Mouse (Mus musculus): ENCODE results near the gene Myl3. TPM values are rescaled to one million over a fixed set of nuclear protein-coding genes. Genes with fewer than 3 reads are reported as not detected.
A peak's percentile ranks its signal among the peaks of the same experiment; 100 is the strongest.

The Myl3 gene
- total RNA-seq, 2 experiments from 2014 or later = 0.87 to 1.1 TPM

DNA sequence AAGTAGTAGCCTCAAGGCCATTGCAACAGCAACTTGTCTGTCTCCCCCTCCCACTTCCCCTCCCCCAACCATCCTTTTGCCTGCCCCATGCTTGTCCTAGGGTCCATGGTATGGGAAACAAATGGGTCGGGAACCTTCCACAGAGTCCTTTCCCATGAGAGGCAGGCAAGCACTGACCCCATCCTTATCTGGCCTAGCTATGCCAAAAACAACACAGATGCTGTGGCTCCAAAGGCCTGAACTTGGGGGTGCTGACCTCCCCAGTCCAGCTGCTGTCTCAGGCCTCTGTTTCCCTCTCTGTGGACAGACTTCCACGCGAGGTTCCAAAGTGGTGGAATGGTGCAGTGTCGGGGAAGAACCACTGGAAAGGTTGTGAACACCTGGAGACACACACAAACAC lies 12.1 kb downstream of the Myl3 start:
- intact Hi-C loops (cut with DNase I) = no loop called here

DNA sequence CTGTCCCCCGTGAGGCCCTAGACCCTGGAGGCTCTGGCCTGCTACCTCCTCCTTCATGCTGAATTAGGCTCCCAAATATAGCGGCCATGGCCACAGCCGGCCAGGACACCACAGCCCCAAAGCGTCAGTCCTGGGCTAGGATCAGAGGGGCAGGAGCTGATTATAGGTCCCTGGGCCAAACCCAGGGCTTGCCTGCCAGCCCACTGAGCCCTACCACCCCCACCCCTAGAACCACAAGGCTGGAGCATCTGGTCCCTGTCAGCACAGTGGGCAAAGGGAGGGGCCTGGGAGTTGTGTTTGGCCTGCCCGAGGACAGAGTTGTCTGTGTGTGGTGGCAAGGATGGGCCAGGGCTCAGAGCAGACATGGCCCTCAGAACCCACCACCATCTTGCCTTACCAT lies 16.2 kb downstream of the Myl3 start:
- intact Hi-C loops (cut with DNase I) = no loop called here
- peak; percentile 13 for DNase-seq

More for the DNA sequence above, 12.1 kb downstream of the Myl3 start:
- DNase-seq = no peak

DNA sequence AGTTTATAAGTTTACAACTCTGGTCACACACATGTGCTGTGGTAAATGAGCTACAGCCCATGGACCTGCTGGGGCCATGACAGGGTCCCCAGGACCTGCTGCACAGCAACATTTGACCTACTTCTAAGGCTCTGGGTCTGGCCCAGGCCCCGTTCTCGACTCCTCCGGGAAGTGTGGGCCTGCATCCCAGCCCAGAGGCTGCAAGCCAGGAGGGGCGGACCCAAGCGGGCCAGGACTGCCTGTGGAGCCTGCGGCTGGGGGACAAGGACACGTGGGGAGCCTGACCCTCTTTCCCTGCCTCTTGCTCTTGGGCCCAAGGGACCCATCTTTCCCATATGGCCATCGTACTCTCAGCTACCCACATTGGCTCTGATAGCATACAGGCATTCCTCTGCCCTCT lies 16.9 kb downstream of the Myl3 start:
- peak; percentile 43 for DNase-seq
- intact Hi-C loops (cut with DNase I) = no loop called here

DNA sequence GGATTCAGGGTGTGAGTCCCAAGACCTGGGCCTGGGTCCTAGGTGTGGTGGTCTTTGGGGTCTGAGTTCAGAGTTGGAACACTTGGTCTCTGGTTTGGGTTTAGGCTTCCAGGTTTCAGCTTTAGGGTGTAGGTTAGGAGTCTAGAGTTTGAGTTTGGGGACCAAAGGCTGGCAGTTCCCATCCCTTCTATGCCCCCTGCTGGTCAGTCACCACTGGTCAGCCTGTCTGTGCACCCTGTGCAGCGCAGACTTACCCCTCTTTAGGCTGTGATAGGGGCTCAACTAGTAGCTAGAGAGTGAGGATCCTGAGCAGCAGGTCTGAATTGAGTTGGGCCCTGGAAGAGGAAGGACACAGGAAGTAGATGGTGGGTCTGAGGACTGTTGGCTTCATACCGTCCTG lies 17.6 kb downstream of the Myl3 start:
- peak; percentile 48 for DNase-seq
- intact Hi-C loops (cut with DNase I) = no loop called here

DNA sequence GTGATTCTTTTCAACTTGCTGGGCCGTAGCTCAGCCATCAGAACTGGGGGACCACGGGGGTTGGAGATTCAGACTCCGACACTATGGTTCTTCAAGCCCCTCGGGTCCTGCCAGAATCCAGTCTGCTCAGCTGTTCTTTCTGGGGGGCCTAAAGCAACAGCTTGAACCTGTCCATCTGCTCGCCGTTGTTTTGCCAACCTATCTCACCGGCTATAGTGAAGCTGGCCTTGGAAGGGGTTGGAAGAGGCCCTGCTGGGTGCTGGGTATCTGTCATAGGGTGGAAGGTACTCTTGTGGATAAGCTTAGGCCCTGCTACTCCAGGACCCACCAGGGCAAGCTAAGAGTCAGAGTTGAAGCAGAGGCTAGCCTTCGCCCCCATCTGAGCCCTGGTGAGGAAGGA lies 19.2 kb downstream of the Myl3 start:
- intact Hi-C loops (cut with DNase I) = no loop called here
- DNase-seq = no peak

DNA sequence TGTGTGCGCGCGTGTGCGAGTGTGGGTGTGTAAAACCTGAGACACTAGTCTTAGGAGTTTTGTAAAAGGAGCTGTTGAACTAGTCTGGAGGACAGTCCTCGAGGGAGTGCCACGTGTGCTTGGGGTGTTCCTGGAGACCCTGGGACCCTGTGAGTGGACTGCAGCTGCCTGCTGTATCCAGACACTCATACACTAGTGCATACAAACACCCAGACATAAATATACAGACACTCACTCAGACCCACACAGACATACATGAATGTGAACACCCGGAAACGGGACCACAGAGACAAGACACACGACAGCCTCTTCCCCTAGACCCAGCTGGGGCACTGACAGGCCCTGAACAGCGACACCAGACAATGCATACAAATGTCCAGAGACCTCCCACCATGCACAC lies 21.1 kb downstream of the Myl3 start:
- intact Hi-C loops (cut with DNase I) = no loop called here

DNA sequence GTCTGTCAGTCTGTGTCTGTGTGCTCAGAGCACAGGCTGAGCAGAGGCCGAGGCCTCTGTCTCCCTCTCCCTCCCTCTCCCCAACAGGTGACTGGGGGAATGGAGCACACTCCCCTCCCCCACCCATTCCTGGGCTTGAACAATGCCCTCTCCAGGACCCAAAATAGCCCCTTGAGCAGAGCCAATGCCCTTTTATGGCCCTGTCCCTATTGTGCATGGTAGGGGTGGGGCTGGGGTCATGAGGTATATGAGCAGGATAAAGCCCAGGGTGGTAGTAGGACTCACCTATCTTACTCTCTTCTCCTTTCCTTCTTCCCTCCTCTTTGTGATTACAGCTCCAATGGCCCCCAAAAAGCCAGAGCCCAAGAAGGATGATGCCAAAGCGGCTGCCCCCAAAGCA lies 21.7 kb downstream of the Myl3 start:
- intact Hi-C loops (cut with DNase I) = no loop called here
- DNase-seq = no peak

More for the DNA sequence above, 21.1 kb downstream of the Myl3 start:
- DNase-seq = no peak

DNA sequence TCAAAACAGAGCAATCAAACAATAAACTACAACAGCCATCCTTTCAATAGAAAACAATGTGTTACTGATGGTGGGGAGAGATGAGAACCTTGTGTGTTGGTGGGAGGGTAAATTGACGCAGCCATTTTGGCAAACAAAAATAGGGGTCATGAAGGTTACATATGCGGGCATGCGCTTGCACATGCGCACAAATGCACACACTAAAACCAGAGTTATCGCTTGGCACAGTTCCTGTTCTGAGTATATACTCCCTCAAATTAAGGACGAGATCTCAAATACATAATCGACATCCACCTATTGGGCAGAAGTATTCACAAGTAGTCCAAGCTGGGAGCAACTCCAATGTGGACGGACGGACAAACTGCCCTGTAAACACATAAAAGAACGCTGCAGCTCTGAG lies 30.7 kb downstream of the Myl3 start:
- no peak for DNase-seq
- intact Hi-C loops (cut with DNase I) = no loop called here

DNA sequence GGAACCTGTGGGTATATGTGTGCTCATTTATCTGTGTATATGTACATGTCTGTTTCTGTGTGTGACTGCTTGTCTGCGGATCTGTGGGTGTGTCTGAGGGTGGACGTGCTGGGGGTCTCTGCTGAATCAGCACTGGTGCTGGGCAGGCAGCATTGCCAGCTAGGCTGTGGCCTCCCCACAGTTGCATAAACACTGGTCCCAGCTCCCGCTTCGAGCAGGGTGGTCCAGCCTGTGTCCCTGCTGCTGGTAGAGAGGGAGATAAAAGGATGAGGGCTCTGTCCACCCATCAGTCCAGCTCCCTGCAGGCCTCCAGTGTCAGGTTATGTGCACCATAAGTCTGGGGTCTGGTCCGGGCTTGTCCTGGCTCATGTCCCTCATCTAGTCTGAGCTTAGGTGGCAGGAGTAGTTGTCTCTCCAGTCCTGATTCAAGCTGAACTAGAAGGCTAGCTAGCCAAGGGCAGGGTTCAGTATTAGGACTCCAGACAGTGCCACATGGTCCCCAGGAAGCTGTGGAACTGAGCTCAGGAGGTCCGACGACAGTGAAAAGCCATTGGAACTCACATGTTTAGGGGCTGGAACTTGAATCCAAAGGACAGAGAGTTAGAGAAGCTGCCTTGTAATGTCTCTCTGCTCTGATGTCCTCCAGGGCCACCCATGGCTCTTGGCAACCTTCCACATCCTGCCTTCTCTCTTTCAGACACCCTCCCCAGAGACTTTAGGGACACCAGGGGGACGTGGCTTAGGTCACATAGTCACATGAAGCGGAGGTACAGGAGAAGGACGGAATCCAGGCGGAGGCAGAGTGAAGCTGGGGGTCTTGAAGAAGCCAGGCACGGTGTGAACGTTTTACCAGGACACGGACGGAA lies 33.0 kb downstream of the Myl3 start:
- intact Hi-C loops (cut with DNase I) = no loop called here
- DNase-seq = no peak

DNA sequence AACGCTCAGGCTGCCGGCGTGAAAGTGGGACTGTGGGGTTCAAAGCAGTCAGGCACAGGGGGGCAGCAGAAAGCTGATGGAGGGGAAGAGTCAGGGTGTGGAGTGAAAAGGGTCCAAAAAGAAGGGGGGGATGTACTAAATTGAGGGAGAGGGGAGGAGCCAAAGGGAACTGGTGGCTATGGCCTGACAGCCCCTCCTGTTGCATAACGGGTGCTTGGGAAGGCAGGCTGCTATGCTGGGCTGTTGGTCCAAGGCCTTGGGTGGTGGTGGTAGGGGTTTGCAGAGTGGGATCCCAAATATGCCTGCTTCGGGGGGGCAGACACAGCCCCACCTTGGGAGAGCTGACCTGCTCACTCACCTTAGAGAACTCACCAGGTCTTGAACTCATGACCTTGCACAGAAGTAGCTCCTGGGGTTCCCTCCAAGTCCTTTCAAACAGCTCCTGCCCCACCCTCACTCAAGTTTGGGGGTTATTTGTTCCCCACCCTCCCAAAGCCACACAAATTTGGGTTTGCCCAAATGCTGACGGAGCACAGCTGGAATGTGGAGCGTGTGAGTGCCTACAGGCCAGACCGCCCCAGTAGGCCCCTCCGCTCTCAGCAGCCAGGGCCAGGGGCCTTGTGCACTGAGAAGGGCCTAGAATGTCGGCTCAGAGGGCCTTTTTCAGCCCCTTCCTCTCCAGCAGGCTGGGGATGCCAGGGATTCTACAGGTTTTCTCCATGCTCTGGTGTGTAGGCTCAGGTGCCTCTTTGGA lies 33.8 kb downstream of the Myl3 start:
- intact Hi-C loops (cut with DNase I) = no loop called here

DNA sequence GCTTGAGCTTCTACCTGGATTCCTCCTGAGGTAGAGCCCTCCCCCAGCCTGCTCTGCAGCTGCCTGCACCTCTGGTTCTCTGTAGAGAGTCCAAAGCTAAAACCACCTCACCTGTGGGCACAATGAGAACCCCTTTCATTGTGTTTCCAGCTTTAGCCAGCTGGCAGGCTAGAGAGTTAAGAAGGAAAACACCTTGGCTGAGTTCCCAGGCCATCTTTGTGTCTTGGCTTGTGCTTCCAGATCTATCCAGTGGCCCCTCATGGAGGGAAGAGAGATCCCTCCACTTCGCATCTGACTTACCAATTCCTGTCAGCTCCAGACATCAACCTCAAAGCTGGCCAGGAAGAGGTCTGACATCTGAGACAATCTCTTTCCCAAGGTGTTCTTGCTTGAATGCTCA lies 36.4 kb downstream of the Myl3 start:
- intact Hi-C loops (cut with DNase I) = no loop called here
- peak; percentile 35 for DNase-seq

More for the DNA sequence above, 33.8 kb downstream of the Myl3 start:
- DNase-seq = no peak

DNA sequence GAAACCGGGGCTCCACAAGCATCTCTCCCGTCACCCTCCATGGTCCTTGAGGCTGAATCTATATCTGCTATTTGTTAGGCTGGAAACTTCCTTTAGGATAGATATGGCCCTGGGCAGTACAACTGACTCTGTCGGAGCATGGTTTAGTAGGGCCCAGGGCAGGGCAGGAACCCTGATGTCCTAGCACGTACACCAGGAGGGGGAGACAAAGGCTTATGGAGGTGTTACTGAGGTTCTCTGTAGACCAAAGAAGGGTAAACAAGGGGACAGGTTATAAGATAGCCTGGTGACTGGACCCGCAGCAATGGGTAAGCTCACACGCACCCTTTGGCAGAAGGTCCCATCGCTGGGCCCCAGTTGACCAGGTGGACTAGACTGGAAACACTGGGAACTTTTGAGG lies 36.9 kb downstream of the Myl3 start:
- intact Hi-C loops (cut with DNase I) = no loop called here
- DNase-seq = no peak

DNA sequence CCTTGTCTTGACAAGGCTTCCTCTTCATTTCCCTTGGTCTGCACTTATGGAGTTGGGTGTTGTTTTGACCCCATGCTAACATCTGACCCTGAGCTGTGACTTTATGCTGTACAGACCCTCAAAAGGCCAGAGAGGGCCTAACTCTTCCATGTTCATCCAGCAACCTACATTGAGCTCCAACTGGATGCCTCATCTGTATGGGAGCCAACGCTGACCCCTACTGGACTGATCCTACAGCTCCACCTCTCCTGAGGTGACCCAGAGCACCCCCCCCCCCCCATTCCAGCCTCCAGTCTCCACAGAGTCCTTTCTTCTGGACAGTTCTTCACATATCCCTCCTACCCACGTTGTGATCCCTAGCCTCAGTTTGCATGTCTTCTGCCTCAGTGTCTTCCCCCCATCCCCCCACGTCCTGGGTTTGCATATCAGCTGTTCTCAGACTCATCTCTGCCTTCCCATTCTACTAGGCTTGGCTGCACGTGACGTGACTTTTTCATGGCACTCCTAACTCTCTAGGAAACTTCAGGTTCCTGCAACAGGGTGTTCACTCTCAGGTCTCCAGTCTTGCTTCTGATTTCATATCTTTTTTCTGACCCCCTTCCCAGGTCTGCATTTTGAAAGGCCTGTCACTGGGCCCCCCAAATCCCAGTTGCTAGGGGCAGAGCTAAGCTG lies 37.7 kb downstream of the Myl3 start:
- intact Hi-C loops (cut with DNase I) = no loop called here
- DNase-seq = peak; percentile 44

DNA sequence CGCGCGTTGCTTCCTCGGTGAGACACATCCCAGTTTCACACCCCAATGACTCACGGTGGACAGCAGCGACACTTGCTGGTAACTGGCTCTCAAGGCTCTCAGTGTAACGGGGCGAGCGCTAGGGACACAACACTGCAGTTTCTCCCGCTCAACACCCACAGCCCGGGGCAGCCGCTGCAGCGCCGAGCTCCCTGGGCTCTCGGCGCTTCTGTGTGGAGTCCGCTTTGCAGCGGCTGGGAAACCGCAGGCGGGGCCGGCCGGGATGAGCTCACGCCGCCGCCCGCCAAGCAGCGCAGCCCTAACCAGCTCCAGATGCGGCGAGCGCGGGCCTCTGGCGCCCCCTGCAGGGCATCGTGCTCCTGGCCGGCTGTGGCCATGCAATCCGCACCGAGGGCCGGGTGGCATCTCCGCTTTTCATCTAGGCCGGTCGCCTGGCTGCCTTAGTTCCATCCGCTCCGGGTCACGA lies 39.6 kb downstream of the Myl3 start:
- intact Hi-C loops (cut with DNase I) = loop anchor here (2.0 kb wide), 2 partner anchors 38 to 64 kb away; no protein-coding TSS in a partner anchor

DNA sequence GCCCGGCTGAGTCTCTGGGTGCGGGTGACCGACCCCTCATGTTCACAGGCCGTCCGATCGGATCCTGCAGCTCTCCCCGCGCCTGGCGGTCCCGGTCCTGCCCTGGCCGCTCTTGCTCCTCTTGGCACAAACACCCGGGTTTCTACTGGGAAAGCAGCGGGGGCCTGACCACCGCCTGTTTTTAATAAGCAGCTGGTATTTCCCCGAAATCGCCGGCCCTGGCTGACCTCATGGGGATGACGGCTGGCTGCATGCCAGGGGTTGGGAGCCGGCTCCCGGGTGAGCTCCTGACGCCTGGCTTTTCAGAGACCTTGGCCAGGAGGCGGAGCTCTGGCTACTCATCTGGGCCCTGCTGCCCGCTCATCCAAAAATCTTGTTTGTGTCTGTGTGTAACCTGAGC lies 40.1 kb downstream of the Myl3 start:
- peak; percentile 97 for DNase-seq
- intact Hi-C loops (cut with DNase I) = loop anchor here (2.0 kb wide), 2 partner anchors 37 to 65 kb away; no protein-coding TSS in a partner anchor

More for the DNA sequence above, 39.6 kb downstream of the Myl3 start:
- peak; percentile 96 for DNase-seq

DNA sequence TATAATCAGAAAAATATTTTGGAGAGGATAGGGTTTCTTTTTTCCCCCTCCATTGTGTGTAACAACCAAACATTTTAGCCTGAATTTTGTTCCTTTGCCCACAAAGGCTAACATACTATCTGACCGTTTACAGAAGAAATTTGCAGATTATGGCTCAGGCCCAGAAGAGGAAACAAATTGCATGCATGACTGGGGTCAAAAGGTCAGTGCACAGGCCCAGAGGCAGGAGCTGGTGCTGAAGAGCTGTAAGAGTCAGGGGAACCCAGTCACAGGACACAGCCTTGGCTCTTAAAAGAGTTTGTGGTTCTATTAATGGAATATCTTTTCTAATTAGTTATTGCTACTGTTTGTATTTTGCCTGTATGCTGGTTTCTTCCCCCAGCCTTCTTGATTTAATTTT lies 42.0 kb downstream of the Myl3 start:
- intact Hi-C loops (cut with DNase I) = no loop called here
- no peak for DNase-seq

DNA sequence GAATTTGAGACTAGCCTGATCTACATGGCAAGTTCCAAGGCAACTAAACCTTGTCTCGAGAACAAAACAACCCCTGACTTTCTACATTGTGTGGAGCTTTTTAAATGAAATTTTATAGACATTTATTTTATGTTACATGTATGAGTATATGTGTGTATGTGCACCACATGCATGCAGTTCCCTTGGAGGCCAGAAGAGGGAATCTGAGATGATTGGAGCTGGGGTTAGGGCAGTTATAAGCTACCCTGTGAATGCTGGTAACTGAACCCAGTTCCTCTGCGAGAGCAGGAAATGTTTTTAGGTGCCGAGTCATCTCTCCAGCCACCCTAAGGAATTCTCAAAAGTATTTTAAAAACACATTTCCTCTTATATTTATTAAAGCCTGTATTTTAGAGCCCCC lies 46.5 kb downstream of the Myl3 start:
- intact Hi-C loops (cut with DNase I) = no loop called here
- no peak for DNase-seq

DNA sequence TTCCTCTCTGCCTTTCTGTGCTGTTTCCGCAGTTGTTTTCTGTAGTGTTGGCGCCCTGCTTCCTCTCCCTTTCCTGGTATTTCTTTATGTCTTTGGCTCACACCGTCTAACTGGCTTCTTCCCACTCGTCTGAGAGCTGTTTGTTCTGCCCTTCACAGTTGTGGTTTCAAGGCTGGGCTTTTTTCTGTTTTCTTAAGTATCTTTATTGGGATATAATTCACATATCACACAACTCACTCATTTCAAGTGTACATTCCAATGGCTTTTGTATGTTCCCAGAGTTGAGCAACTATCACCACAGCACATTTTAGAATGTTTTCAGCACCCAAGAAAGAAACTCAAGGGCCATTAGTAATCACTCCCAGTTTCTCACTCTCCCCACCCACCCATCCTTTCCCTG lies 48.8 kb downstream of the Myl3 start:
- intact Hi-C loops (cut with DNase I) = no loop called here
- no peak for DNase-seq

DNA sequence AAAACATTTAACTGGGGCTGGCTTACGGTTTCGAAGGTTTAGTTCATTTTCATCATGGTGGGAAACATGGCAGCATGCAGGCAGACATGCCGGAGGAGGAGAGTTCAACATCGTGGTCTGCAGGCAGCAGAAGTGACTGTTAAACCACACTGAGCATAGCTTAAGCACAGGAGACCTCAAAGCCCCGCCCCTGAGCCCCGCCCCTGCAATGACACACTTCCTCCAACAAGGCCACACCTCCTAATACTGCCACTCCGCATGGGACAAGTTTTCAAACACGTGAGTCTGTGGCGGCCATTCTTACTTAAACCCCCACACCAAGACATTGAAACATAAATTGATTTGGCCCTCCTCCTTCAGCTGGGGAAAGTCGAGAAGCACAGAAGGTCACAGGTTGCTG lies 55.4 kb downstream of the Myl3 start:
- no peak for DNase-seq
- intact Hi-C loops (cut with DNase I) = no loop called here

DNA sequence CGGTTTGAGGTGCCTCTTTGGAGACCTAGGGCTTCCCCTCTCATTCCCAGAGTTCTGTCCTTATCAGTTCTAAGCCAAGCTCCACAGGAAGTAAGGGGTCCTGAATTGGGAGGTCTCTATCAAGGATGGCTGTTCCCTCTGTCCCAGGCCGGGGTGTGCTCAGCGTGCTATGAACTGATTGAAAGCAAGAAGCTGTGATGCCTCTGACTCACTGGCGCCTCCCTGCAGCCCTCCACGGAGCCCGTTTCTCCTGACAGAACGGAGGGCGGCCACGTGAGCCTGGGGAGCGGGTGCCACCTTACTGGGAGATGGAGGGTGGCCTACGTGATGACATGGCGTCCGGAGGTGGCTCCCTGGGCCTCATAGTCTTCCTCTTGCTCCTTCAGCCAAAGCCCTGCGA lies 56.2 kb downstream of the Myl3 start, which contains the start of gene Prss42:
Gene Prss42 (plus strand): TSS at position 301 of the 400 bp plus-strand sequence.
- intact Hi-C loops (cut with DNase I) = no loop called here
- no peak for DNase-seq

DNA sequence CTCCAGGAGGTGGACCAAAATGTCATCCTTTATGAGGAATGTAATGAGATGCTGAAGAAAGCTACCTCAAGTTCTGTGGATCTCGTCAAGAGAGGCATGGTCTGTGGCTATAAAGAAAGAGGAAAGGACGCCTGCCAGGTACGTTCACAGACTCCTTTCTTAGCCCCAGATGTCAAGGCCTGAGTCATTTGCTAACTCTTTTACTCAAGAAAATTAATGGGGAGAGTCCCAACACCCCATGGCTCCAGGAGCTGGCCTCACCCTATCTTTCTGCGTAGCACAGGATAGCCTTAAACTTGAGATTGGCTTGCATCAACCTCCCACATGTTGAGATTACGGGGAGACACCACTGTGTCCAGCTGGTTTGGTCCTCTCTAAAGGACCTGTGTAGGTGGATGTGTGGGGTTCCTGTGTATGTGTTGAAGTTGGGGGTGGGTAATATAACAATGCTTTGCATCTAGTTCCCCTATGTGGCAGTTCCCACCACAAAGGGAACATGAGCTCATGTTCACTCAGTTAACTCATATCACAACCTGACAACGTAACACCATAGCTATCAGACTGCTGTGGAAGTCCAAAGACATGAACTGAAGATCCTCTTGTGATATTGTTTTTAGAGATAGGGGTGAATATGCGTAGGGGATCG lies 59.3 kb downstream of the Myl3 start:
- DNase-seq = no peak
- intact Hi-C loops (cut with DNase I) = no loop called here

All from left cerebral cortex, postnatal 4 days (tissue).